Mouse (Mus musculus): ENCODE measurements at regions not wholly inside any gene's neighbourhood (a gene's known extent, or its start where the extent isn't known, plus 50 kb on each side); places are given as distances from the start of the nearest gene placed in this dataset.
A peak's percentile ranks its signal among the peaks of the same experiment; 100 is the strongest.
"Not testable (repeated sequence)": the region's sequence is repeated elsewhere in the genome, so short reads cannot be mapped to it uniquely, and the experiment has no call there.

- DNase-seq (ENCODE audit: extremely low spot score, low spot score): no peak
Observed at GRCm38 (mm10) chr14:37571971-37572370, 436.9 kb upstream of the Ghitm start.

DNA sequence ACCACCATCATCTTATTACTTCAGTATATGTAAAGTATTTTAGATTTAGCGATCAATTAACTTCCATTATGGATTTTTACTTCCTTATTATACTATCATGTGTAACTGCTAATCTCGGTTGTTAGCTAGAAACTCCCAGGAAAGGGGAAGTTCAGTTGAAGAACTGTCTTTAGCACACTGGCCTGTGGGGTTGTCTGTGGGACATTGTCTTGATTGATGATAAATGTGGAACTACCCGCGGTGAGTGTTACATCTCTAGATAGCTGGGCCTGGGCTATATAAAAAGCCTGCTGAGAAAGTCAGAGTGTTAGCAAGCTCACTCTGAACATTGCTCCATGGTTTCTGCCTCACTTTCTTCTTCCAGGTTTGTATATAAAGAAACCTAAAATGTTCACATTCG, 423.2 kb upstream of the Ghitm start:
- no peak for DNase-seq (ENCODE audit: extremely low spot score, low spot score)

- no peak for DNase-seq (ENCODE audit: extremely low spot score, low spot score)
Observed at GRCm38 (mm10) chr14:37523616-37524015, 388.5 kb upstream of the Ghitm start.

DNA sequence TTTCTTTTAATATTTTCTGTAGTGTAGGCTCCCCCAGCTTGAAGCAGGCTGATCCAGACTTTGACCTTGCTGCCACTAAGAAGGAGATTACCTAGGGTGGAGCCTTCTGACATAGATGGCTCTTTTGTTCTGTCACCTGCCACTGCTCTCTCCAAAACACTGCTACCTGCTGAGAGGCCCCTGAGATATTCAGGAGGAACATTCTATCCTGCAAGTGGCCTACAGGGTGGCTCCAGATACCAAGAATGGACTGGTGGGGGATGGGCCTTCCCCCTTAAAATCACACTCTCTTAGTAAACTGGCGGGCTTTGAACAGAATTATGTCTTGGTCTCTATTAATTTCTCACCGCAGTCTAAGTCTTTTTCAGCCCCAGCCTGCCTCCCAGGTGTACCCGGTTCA, 385.6 kb upstream of the Ghitm start:
- not testable (repeated sequence) for DNase-seq (ENCODE audit: extremely low spot score, low spot score)

GRCm38 (mm10) chr14:37505314-37505713, 370.2 kb upstream of the Ghitm start:
- no peak for DNase-seq (ENCODE audit: extremely low spot score, low spot score)

DNA sequence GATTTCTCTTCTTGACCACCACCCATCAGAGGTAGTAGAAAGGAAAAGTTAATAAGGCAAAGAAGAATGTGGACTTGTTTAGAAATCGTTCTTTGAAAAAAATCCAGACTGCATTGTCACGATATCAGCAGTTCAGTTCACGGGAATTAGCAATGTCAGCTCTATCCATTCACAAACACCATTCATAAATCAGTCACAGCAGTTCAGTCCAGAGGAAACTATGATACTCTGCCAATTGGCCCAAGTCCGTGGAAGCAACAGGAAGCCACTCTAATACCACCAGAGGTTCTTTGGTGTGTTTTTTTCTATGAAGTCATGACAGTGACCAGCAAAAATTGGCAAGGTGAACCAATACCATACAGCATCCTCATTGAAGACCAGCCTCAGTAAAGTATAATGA, 355.6 kb upstream of the Ghitm start:
- DNase-seq (ENCODE audit: extremely low spot score, low spot score): no peak

DNA sequence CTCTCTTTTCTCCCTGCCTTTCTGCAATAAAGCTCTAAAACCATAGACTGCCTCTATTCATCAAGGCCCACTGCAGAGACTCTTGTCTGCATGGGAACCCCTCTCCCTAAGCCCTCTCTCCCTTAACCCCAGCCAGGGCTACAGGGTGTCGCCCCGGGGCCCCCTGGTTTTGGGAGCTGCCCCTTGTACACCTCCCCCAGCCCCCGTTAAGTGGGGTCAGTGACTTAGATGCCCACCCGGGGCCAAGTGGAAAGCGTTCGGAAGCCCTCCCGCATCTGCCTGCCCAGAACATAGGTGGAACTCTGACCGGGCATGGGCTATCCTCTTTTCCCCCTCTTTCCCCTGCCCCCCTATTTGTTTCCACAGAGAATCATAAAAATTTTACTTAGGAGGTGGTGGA, 350.2 kb upstream of the Ghitm start:
- DNase-seq (ENCODE audit: extremely low spot score, low spot score): no peak

GRCm38 (mm10) chr14:37477599-37477998, 342.5 kb upstream of the Ghitm start:
- no peak for DNase-seq (ENCODE audit: extremely low spot score, low spot score)

GRCm38 (mm10) chr14:37468711-37469110, 333.6 kb upstream of the Ghitm start:
- no peak for DNase-seq (ENCODE audit: extremely low spot score, low spot score)

GRCm38 (mm10) chr14:37440874-37441273, 305.8 kb upstream of the Ghitm start:
- DNase-seq (ENCODE audit: extremely low spot score, low spot score): no peak

DNA sequence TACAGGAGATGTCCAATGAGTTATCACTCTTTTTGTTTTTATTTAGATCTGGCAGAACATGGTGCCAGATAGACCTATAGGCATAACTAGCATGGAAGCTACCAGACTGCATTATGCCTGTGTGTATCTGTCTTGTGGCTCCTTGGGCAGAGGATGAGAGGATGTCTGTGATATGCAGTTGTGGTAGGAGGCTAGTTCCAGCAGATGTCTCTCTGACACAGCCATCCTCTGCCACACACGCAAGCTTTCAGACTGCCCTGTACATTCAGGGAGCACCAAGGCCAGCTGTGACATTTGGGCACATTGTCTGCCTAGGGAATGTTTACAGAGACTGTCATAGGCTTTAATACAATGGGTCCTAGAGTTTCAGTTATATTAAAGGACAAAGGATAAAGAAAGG, 295.6 kb upstream of the Ghitm start:
- DNase-seq (ENCODE audit: extremely low spot score, low spot score): no peak

GRCm38 (mm10) chr14:37425506-37425905, 290.4 kb upstream of the Ghitm start:
- DNase-seq (ENCODE audit: extremely low spot score, low spot score): no peak

DNA sequence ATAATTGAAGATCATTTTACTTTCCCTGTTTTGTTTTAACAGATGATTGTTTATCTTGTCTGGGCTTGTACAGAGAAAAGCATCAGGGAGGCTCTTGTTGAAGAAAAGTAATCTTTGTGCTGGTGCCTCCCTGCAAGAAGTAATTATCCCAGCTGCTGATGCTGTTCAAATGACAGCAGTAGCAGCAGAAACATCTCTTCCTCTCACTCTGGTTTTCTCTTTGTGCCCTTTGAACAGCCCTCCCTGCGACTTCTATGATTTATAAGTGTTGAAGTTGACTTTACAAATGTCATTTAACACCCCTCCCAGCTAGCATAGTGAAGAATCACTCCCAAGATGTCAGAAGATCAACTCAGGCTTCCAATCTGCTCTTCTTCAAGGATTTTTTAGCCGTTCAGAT, 286.5 kb upstream of the Ghitm start:
- DNase-seq (ENCODE audit: extremely low spot score, low spot score): no peak

DNA sequence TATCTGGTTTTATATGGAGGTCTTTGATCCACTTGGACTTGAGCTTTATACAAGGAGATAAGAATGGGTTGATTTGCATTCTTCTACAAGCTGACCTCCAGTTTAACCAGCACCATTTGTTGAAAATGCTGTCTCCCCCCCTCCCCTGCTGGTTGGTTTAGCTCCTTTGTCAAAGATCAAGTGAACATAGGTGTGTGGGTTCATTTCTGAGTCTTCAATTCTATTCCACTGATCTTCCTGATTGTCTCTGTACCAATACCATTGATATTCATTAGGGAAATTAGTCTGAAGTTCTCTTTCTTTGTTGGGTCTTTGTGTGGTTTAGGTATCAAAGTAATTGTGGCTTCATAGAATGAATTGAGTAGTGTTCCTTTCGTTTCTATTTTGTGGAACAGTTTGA, 277.5 kb upstream of the Ghitm start:
- not testable (repeated sequence) for DNase-seq (ENCODE audit: extremely low spot score, low spot score)

DNA sequence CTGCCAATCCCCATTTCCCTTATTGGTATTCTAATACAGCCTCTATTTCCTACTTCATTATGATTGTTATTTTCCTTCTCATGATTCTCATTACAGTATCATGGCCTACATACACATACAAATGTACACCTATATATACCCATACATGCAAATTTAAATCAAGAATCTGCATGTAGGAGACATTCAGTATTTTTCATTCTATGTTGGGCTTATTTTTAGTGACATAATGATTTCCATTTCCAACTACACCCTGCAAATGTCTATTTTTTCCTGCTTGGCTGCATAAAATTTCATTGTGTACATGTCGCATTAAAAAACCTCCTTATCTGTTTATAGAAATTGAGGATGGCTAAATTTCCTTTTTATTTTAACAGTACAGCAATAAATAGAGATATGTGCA, 236.9 kb upstream of the Ghitm start:
- DNase-seq (ENCODE audit: extremely low spot score, low spot score): no peak

- DNase-seq (ENCODE audit: extremely low spot score, low spot score): no peak
Observed at GRCm38 (mm10) chr14:37361896-37362295, 226.8 kb upstream of the Ghitm start.

GRCm38 (mm10) chr14:37355968-37356704, 221.1 kb upstream of the Ghitm start:
- peak; percentile 73 for DNase-seq (ENCODE audit: extremely low spot score, low spot score)

DNA sequence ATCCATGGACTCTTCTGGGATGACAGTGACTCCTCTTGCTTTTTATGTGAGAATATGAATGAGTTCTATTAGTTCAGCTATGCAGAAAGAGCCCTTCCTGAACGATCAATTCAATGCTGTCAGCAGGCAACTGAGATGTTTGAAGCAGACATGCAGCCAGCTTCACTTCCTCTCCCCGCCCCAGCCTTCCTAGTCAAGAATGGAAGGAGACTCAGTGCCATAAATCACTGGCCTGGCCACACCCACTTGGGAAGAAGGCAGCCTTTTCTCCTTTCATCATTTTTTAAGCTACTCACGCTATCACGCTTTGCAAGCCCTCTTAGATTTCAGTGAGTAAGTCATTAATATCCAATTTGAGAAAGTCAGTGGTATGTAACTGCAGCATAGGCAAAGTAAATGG, 188.3 kb upstream of the Ghitm start:
- no peak for DNase-seq (ENCODE audit: extremely low spot score, low spot score)

DNA sequence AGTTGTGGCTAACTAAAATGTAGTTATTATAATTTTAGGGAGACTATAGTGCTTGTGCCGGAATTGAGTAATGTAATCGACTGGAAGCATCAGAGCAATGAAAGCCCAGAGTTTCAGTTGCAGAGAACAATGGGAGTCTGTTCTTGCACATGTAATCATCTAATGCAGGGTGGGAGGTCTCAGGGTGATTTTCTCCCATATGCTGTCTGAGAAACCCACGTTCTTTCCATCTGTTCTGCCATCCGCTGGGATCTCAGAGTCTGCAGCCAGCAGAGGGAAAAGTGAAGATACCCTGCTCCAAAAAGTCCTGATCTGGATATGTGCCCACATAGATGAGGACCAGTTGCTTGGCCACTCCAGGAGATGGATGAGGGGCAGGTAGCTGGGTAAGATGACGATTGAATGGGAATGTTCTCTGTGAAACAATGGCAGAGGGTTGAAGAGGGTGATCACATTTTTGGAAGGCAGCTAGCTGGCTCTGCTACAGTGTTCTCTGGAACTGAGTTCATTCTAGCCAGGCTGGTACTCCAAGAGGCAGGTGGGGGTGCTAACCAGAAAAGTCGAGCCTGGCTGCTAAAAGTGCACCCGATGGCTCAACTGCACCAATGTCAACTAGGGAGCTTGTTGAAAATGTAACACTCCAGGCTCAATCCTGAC, 180.3 kb upstream of the Ghitm start:
- no peak for DNase-seq (ENCODE audit: extremely low spot score, low spot score)

GRCm38 (mm10) chr14:37313906-37314305, 178.8 kb upstream of the Ghitm start:
- no peak for DNase-seq (ENCODE audit: extremely low spot score, low spot score)

DNA sequence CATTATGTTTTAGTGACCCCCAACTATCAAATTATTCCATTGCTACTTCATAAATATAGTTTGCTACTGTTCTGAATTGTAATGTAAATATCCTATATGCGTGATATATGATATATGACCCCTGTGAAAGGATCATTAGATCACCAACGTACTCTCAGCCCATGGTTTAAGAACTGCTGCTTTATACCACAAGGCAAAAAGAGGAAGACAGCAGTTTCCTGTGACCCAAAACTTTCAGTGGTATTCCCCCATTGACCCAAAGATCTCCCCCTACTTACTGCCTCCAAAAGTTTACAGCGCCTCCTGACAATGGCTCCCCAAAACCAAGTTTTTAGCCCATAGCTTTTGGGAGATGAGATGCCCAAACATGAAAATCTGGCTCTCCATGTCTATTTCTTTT, 177.8 kb upstream of the Ghitm start:
- no peak for DNase-seq (ENCODE audit: extremely low spot score, low spot score)

DNA sequence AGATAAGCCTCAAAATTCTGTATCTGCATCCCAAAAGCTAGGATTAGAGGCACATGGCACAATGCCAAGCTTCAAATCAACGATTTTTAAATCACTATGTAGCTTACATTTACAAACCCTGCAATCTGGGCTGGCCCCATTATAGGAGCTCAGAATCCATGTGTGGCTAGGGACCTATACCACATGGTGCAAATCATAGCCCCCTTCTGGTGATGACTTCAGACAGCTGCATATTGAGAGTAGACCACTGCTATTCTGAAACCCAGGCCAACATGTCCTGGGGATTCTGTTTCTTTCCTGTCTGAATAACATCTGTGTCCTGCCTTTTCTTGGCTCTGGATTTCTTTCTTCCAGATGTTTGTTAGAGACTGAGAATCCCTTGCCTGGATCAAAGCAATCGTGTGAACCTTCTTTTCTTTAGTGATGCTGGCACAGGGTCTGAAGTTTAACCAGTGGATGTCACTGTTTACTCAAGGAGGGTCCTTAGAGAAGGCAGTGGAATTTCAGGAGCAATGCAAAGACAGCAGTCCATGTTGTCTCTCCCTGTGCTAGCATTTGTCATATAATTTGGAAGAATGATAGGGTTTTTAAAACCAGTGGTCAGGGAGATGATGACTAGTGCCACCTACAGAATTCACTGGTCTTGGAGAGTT, 171.7 kb upstream of the Ghitm start:
- DNase-seq (ENCODE audit: extremely low spot score, low spot score): no peak

DNA sequence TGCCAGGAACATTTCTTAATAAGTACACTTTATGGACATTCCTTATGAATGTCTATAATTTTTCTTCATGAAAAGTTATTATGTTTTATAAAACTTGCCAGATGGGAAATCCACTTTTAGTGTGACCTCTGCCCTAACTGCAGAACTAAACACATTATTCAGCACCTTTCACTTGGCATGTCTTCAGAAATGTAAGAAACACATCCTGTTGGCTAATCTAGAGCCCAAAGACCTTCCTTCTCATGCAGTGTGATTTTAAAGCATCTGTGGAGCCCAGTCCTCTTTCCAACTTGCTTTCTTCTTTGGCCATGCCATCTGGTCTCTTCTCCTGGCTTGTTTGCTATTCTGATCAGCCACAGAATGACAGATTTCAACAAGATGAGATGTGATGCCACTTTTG, 163.6 kb upstream of the Ghitm start:
- no peak for DNase-seq (ENCODE audit: extremely low spot score, low spot score)

Measured in neural tube, embryonic 10.5 days (tissue).